Mouse (Mus musculus) frontal cortex, postnatal 10 days (tissue): Measurements from ENCODE around the gene Tcp11l1.

Experiments used
- DNase-seq, 2 experiments: peaks; one replicate each; pipeline ENCODE4 v3.0.0; 2022; ENCODE audit warnings: low spot score in 2 of 2, mixed read lengths in 1 of 2

The Tcp11l1 gene

GRCm38 (mm10) chr2:104712486-104712809, 479 bp upstream of the Tcp11l1 start:
- DNase-seq = no peak

- DNase-seq = no peak
These were observed 1.1 kb downstream of the Tcp11l1 start for GRCm38 (mm10) chr2:104710670-104711370.

- DNase-seq = no peak
These were observed 2.1 kb downstream of the Tcp11l1 start for GRCm38 (mm10) chr2:104709786-104710337.

- no peak for DNase-seq
These were observed 7.6 kb downstream of the Tcp11l1 start for GRCm38 (mm10) chr2:104704355-104704754.

GRCm38 (mm10) chr2:104703158-104703557, 8.8 kb downstream of the Tcp11l1 start:
- no peak for DNase-seq

GRCm38 (mm10) chr2:104699659-104700058, 12.3 kb downstream of the Tcp11l1 start:
- no peak for DNase-seq

GRCm38 (mm10) chr2:104692551-104692950, 19.4 kb downstream of the Tcp11l1 start:
- no peak for DNase-seq

GRCm38 (mm10) chr2:104690720-104691119, 21.2 kb downstream of the Tcp11l1 start:
- DNase-seq = no peak

GRCm38 (mm10) chr2:104688724-104689123, 23.2 kb downstream of the Tcp11l1 start:
- no peak for DNase-seq

- no peak for DNase-seq
These were observed 23.6 kb downstream of the Tcp11l1 start for GRCm38 (mm10) chr2:104688321-104688720.

GRCm38 (mm10) chr2:104687261-104687660, 24.7 kb downstream of the Tcp11l1 start:
- DNase-seq = no peak

- peak; percentile 63 to 80 for DNase-seq
These were observed 26.6 kb downstream of the Tcp11l1 start for GRCm38 (mm10) chr2:104685418-104685817.

GRCm38 (mm10) chr2:104684771-104685170, 27.2 kb downstream of the Tcp11l1 start:
- DNase-seq = no peak

- no peak for DNase-seq
These were observed 34.6 kb downstream of the Tcp11l1 start for GRCm38 (mm10) chr2:104677326-104677725.

- no peak for DNase-seq
These were observed 40.2 kb downstream of the Tcp11l1 start for GRCm38 (mm10) chr2:104671724-104672123.

GRCm38 (mm10) chr2:104669122-104669804, 42.7 kb downstream of the Tcp11l1 start:
- DNase-seq = no peak

GRCm38 (mm10) chr2:104663372-104664100, 48.4 kb downstream of the Tcp11l1 start:
- DNase-seq = no peak

- DNase-seq = no peak
These were observed 53.3 kb downstream of the Tcp11l1 start for GRCm38 (mm10) chr2:104658659-104659058.

GRCm38 (mm10) chr2:104615985-104616711, 95.8 kb downstream of the Tcp11l1 start:
- no peak for DNase-seq

GRCm38 (mm10) chr2:104614786-104615185, 97.2 kb downstream of the Tcp11l1 start:
- DNase-seq = no peak
